Mouse (Mus musculus) megakaryocyte, embryonic 14.5 days (primary cell): ENCODE measurements around the gene Ssbp2. TPM values are rescaled to one million over a fixed set of nuclear protein-coding genes. Genes with fewer than 3 reads are reported as not detected.

Experiments used
- H3K27me3 ChIP-seq: replicated peaks from 2 replicates; pipeline ENCODE3; 2012; ENCODE audit warnings: inconsistent platforms
- H3K36me3 ChIP-seq: replicated peaks from 2 replicates; pipeline ENCODE3; 2012; ENCODE audit warnings: low read length, inconsistent platforms, mixed read lengths
- H3K4me1 ChIP-seq: 2 replicates; pipeline ENCODE4 v1.6.1; 2012; ENCODE audit warnings: inconsistent platforms
- H3K4me3 ChIP-seq: replicated peaks from 2 replicates; pipeline ENCODE3; 2012; ENCODE audit warnings: moderate library complexity, mild to moderate bottlenecking, inconsistent platforms
- H3K9me3 ChIP-seq: 2 replicates; pipeline ENCODE4 v1.6.1; 2012; ENCODE audit warnings: inconsistent platforms
- FLI1 ChIP-seq: IDR thresholded peaks from 2 replicates; pipeline ENCODE4 v1.6.1; 2012; ENCODE audit warnings: low read length, inconsistent platforms, mixed read lengths
- GATA1 ChIP-seq: IDR thresholded peaks from 3 replicates; pipeline ENCODE4 v1.6.1; 2012; ENCODE audit warnings: mixed read lengths, low read length, inconsistent platforms, borderline replicate concordance
- polyA plus RNA-seq: library from polyadenylated mRNA; stranded (reverse); fragments of >175 nt; gene quantifications from 2 replicates; pipeline ENCODE4 v1.2.3, GENCODE M21; 2012; ENCODE audit warnings: low replicate concordance; ENCODE audit not compliant: insufficient read depth

The Ssbp2 gene
- polyA plus RNA-seq, 1 experiment = 15.0 TPM

DNA sequence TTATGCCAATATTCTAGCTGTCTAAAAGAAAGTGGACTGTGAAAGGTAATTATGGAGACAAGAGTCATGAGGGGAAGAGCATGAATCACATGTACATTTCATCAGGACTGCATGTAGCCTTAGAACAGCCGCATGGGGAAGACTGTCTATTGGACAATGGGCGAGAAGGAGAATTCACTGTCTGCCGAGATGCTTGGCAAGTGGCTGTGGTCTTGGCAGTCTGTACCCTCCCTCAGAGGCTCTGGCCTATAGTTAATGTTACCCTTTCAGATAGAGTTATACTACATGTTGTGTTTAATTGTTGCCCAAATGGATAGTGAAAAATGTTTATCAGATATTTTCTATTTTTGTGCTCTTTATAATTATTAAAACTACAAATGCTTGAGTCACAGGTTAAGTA lies 156.0 kb downstream of the Ssbp2 start:
- peaks cover 31% of the 10 kb centered on the region for H3K36me3 ChIP-seq
- H3K9me3 ChIP-seq = no peaks in the 10 kb centered on the region
- no peak overlapping the region for H3K4me3 ChIP-seq
- H3K4me1 ChIP-seq = peaks cover 39% of the 10 kb centered on the region
- H3K27me3 ChIP-seq = no peaks in the 10 kb centered on the region
- no peak for TF ChIP-seq GATA1
- no peak for TF ChIP-seq FLI1

DNA sequence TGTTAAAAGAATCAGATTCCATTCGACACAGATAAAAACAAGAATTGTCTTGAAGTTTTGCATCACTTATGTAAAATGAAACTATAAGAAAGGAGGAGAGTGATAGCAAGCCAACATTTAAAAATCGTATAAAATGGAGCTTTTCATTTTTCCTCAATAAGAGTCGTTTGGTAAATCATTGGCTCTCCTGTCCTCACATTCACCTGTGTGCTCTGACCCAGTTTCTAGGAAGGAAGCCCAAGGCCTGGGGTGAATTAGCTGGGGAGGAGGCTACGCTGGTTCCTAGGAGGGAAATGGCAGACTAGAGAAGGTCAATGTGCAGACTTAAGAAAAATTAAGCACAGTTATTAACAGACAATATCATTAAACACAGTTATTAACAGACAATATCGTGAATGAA lies 156.8 kb downstream of the Ssbp2 start:
- Histone ChIP-seq H3K27me3 (no peaks in the 10 kb centered on the region), H3K4me1 (peaks cover 37% of the 10 kb centered on the region), H3K9me3 (no peaks in the 10 kb centered on the region), H3K36me3 (peaks cover 33% of the 10 kb centered on the region), H3K4me3 (no peak overlapping the region)
- TF ChIP-seq GATA1 = no peak
- no peak for TF ChIP-seq FLI1

DNA sequence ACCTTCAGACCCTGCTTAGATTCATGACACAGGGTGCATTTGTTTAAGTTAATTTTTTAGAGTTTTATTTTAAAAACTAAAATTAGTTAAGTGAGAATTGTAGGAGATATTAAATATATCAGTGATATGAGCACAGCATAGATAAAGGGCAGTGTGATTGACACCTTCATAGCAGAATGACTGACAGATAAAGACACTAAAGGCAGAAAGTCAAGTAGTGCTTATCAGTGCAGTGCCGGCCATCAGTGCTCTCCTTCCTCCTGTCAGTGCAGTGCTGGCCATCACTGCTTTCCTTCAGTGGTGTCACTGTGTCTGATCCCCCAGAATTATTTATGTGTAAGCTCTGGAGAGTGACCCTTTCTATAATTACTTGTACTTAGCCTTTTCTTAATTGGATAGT lies 159.3 kb downstream of the Ssbp2 start:
- Histone ChIP-seq H3K27me3 (no peaks in the 10 kb centered on the region), H3K9me3 (peaks cover 1% of the 10 kb centered on the region; the same call in 1 of the 2 replicates), H3K36me3 (peaks cover 35% of the 10 kb centered on the region), H3K4me3 (no peak overlapping the region), H3K4me1 (peaks cover 27% of the 10 kb centered on the region)
- TF ChIP-seq FLI1 = no peak
- TF ChIP-seq GATA1 = no peak

DNA sequence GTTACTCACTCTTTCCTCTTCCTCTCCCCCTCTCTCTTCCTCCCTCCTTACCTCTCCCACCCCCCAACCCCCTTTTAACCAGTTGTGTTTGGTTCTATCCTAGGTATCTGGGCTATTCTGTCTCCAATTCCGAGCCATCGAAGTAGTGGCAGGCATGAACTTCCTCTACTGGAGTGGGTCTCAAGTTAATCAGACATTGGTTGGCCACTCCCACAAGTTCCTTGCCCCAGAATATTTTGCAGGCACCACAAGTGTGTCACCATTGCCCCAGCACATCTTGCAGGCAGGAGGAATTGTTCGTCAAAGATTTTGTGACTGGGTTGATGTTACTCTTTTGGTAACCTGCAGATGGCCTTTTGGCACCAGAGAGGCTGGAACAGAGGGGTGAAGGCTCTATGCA lies 160.5 kb downstream of the Ssbp2 start:
- H3K36me3 ChIP-seq = peaks cover 32% of the 10 kb centered on the region
- peaks cover 21% of the 10 kb centered on the region for H3K4me1 ChIP-seq
- peaks cover 3% of the 10 kb centered on the region; the same call in 1 of the 2 replicates for H3K9me3 ChIP-seq
- H3K4me3 ChIP-seq = no peak overlapping the region
- H3K27me3 ChIP-seq = no peaks in the 10 kb centered on the region
- TF ChIP-seq GATA1 (no peak), FLI1 (no peak)

DNA sequence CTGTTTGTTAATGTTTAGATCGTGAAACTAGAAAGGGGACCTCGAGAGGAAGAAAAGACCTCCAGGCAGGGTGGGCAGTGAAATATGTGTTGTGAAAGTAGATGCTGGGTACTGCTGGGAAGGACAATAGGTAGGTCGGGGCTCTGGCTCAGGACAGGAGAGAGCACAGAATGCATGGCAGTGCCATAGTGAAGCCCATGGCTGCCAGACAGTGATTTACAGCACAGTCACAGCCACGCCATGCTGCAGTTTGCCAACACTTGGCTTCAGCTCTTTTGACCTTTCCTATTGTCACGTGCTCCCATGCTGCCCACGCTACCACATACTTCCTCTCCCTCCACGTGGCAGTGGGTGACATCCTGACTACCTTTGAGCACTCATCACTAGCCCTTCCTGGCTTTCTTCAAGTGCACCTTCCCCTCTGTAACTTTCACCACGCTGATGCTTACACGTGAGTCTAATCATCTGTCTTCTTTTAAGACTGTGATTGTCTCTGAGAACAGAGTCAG lies 171.3 kb downstream of the Ssbp2 start:
- Histone ChIP-seq H3K4me1 (peaks cover 44% of the 10 kb centered on the region), H3K9me3 (no peaks in the 10 kb centered on the region), H3K27me3 (no peaks in the 10 kb centered on the region), H3K4me3 (peak overlapping the region; percentile 70), H3K36me3 (peaks cover 9% of the 10 kb centered on the region)
- TF ChIP-seq GATA1 (no peak), FLI1 (no peak)

DNA sequence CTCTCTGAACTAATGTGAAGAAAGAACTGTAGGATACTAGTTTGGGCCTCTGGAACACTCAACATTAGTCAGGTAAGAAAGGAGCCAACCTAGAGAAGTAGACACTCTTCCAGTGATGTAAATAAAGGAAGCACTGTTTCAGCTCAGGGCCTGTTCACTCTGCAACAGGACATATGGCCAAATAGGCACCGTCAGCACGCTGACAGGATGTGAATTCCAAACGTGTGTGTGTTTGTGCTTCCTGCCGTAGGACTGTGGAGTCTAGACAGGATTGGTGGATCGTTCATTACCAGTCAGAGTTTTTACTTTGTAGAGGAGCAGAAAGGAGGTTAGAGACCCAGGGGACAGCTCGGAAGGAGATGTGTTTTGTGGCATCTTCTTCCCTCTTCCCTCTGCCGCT lies 174.0 kb downstream of the Ssbp2 start:
- H3K4me1 ChIP-seq = peaks cover 37% of the 10 kb centered on the region
- no peaks in the 10 kb centered on the region for H3K27me3 ChIP-seq
- TF ChIP-seq GATA1 = no peak
- no peaks in the 10 kb centered on the region for H3K9me3 ChIP-seq
- H3K4me3 ChIP-seq = peak overlapping the region; percentile 40
- peaks cover 4% of the 10 kb centered on the region for H3K36me3 ChIP-seq

DNA sequence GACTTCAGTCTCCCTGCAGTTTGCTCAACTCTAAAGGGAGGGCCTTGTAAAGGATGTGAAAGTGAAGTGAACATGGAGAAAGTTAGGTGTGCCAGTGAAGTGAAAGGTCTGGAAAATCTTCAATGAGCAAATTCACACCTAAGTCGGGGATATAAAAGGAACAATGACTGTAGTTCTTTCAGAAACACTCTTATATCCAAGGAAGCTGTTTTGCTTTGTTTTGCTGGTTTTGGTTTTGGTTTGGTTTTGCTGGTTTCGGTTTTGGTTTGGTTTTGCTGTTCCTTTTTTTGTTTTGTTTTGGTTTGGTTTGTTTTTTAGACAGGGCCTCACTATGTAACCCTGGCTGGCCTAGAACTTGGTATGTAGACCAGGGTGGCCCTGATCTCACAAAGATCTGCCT lies 175.9 kb downstream of the Ssbp2 start:
- H3K4me1 ChIP-seq = peaks cover 46% of the 10 kb centered on the region
- H3K9me3 ChIP-seq = no peaks in the 10 kb centered on the region
- no peaks in the 10 kb centered on the region for H3K27me3 ChIP-seq
- TF ChIP-seq FLI1 (no peak), GATA1 (no peak)
- peak overlapping the region; percentile 84 for H3K4me3 ChIP-seq
- H3K36me3 ChIP-seq = peaks cover 3% of the 10 kb centered on the region

DNA sequence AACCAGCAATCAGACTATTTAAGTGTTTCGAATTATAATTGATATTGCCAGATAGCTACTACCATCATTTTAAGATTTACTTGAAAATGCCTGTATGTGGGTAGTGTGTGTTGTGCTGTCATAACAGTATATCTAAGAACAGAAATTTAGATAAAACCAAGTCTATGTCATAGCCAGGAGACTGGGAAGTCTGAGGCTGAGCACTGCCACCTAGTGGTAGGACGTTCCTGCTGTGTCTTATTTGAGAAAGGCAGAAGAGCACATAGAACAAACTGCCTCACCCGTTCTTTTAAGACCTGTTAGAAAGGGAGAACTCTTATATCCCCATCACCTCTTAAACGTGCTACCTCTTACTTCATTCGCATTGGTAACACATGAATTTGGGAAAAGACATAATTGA lies 176.7 kb downstream of the Ssbp2 start:
- Histone ChIP-seq H3K27me3 (no peaks in the 10 kb centered on the region), H3K36me3 (no peaks in the 10 kb centered on the region), H3K9me3 (no peaks in the 10 kb centered on the region), H3K4me3 (peak overlapping the region; percentile 21), H3K4me1 (peaks cover 40% of the 10 kb centered on the region)
- TF ChIP-seq FLI1 (no peak), GATA1 (no peak)

DNA sequence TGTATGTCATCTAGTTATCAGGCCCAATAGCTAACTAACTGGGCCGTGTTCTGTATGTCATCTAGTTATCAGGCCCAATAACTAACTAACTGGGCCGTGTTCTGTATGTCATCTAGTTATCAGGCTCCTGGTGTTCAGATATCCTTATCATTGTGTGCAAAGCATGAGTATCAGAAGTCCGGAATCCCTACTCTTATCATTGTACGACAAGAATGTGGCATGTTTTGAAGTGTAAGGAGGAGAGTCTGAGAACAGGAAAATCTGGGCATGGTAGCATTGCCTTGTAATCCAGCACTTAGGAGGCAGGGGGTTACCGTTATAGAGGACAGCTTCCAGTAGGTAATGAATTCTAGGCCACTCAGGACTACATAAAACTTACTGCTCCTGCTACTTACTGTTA lies 178.8 kb downstream of the Ssbp2 start:
- Histone ChIP-seq H3K4me1 (peaks cover 38% of the 10 kb centered on the region), H3K36me3 (peaks cover 5% of the 10 kb centered on the region)
- TF ChIP-seq FLI1 (no peak), GATA1 (no peak)

DNA sequence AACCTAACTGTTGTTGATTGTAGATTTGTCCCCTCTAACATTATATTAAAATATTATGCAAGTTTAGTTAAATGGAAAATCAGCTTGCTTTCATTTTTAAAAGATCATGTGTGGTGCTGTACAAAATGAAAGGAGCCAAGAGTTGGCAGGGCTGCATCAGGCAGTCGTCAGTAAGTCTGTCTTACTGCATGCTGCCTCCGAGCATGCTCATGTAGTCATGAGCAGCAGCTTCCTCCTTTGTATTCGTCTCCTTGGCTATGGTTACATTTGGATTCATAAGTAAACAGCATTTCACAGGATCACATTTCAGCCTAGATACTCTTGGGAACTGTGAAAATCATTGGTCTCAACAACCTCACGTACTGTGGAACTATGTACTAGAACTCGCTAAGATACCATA lies 180.1 kb downstream of the Ssbp2 start:
- peaks cover 29% of the 10 kb centered on the region for H3K4me1 ChIP-seq
- H3K27me3 ChIP-seq = no peaks in the 10 kb centered on the region
- H3K9me3 ChIP-seq = no peaks in the 10 kb centered on the region
- H3K36me3 ChIP-seq = peaks cover 5% of the 10 kb centered on the region
- no peak overlapping the region for H3K4me3 ChIP-seq
- no peak for TF ChIP-seq GATA1
- TF ChIP-seq FLI1 = no peak

More for the DNA sequence above, 178.8 kb downstream of the Ssbp2 start:
- Histone ChIP-seq H3K4me3 (no peak overlapping the region), H3K9me3 (no peaks in the 10 kb centered on the region), H3K27me3 (no peaks in the 10 kb centered on the region)

DNA sequence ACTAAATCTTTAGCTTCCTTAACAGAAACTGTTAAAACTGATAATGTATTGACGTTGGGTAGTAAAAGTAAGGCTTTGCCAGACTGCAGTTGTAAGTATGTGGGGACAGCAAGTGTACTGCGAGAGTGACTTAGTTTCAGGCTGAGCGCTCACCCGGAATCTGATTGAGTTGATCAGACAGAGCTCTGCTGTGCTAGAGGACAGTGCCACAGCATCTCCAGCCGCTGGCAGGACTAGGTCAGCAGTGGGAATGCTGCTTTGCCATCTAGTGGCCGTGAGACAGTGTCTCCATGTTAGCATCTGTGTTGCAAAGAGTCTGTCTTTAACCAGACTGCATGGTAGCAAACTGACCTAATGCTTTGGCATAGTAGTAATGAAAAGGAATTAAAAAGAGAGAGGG lies 188.2 kb downstream of the Ssbp2 start:
- H3K36me3 ChIP-seq = peaks cover 16% of the 10 kb centered on the region

More for the DNA sequence above, 188.2 kb downstream of the Ssbp2 start:
- H3K27me3 ChIP-seq = no peaks in the 10 kb centered on the region
- H3K4me1 ChIP-seq = peaks cover 8% of the 10 kb centered on the region
- no peak for TF ChIP-seq FLI1
- no peak for TF ChIP-seq GATA1
- no peaks in the 10 kb centered on the region for H3K9me3 ChIP-seq
- no peak overlapping the region for H3K4me3 ChIP-seq
